Mouse (Mus musculus) neural tube, embryonic 15.5 days (tissue): ENCODE data around the gene Llgl2. TPM values are rescaled to one million over a fixed set of nuclear protein-coding genes. Genes with fewer than 3 reads are reported as not detected.

Experiments used
- ATAC-seq: fragments of 200-750 bp; cut with Nextera tagmentation; 2 replicates; pipeline ENCODE4 v1.8.0; 2017; ENCODE audit warnings: mild to moderate bottlenecking, moderate TSS enrichment, moderate library complexity; ENCODE audit not compliant: low FRiP score
- H3K27ac ChIP-seq: fragments of 300-500 bp; sonication (generic); replicated peaks from 2 replicates; pipeline ENCODE4 v1.5.1; 2015; ENCODE audit warnings: mild to moderate bottlenecking, inconsistent platforms
- H3K27me3 ChIP-seq: fragments of 300-500 bp; sonication (generic); replicated peaks from 2 replicates; pipeline ENCODE4 v1.6.1; 2015; ENCODE audit warnings: inconsistent platforms
- H3K36me3 ChIP-seq: fragments of 300-500 bp; sonication (generic); 2 replicates; pipeline ENCODE4 v1.6.1; 2015; ENCODE audit warnings: inconsistent platforms
- H3K4me1 ChIP-seq: fragments of 300-500 bp; sonication (generic); 2 replicates; pipeline ENCODE4 v1.6.1; 2015; ENCODE audit warnings: inconsistent platforms
- H3K4me2 ChIP-seq: fragments of 300-500 bp; sonication (generic); 2 replicates; pipeline ENCODE4 v1.6.1; 2015; ENCODE audit warnings: inconsistent platforms, mild to moderate bottlenecking, moderate library complexity
- H3K4me3 ChIP-seq: fragments of 300-500 bp; sonication (generic); replicated peaks from 2 replicates; pipeline ENCODE4 v1.5.1; 2015; ENCODE audit warnings: mild to moderate bottlenecking, inconsistent platforms
- H3K9ac ChIP-seq: fragments of 300-500 bp; sonication (generic); replicated peaks from 2 replicates; pipeline ENCODE4 v1.6.1; 2015; ENCODE audit warnings: mild to moderate bottlenecking, inconsistent platforms
- H3K9me3 ChIP-seq: fragments of 300-500 bp; sonication (generic); replicated peaks from 2 replicates; pipeline ENCODE4 v1.6.1; 2016; ENCODE audit warnings: inconsistent platforms
- WGBS: fragments of 180-500 bp; shearing (Covaris S2); methylation state at CpG from one replicate; pipeline ENCODE4 v1.1.7; 2015; ENCODE audit warnings: mixed read lengths; 5-methylcytosine and 5-hydroxymethylcytosine counted together
- polyA plus RNA-seq: library from polyadenylated mRNA; unstranded; fragments of >200 nt; fragmentation: Nextera tagmentation; extraction: Ambion mirVana; gene quantifications from 2 replicates; pipeline ENCODE4 v1.2.1, GENCODE M21; 2015

The Llgl2 gene
- polyA plus RNA-seq, 1 experiment from 2014 or later, result 0.97 TPM

- H3K27ac ChIP-seq, result no peak overlapping the region
These were observed 31.5 kb upstream of the Llgl2 start for GRCm38 (mm10) chr11:115792353-115792752.

GRCm38 (mm10) chr11:115796898-115797297, 27.0 kb upstream of the Llgl2 start:
- Histone ChIP-seq H3K9ac (no peak overlapping the region), H3K27ac (no peak overlapping the region), H3K27me3 (no peaks in the 10 kb centered on the region), H3K4me2 (no peak overlapping the region), H3K4me1 (no peaks in the 10 kb centered on the region), H3K4me3 (no peak overlapping the region), H3K9me3 (no peaks in the 10 kb centered on the region), H3K36me3 (peaks cover 96% of the 10 kb centered on the region)
- WGBS, result 87% methylated on average over 15 of the region's 15 CpGs
- no peak for ATAC-seq

More at GRCm38 (mm10) chr11:115792353-115792752, 31.5 kb upstream of the Llgl2 start:
- Histone ChIP-seq H3K9me3 (no peaks in the 10 kb centered on the region), H3K27me3 (no peaks in the 10 kb centered on the region), H3K36me3 (peaks cover 81% of the 10 kb centered on the region), H3K4me3 (no peak overlapping the region), H3K9ac (no peak overlapping the region), H3K4me2 (no peak overlapping the region), H3K4me1 (0 out of 2 replicates have a peak, but pooled peaks cover under 1% of the 10 kb centered on the region)
- 90% methylated on average over 14 of the region's 14 CpGs for WGBS
- ATAC-seq, result no peak

GRCm38 (mm10) chr11:115797665-115798064, 26.2 kb upstream of the Llgl2 start:
- no peak overlapping the region for H3K4me3 ChIP-seq
- H3K27me3 ChIP-seq, result no peaks in the 10 kb centered on the region
- peaks cover 96% of the 10 kb centered on the region for H3K36me3 ChIP-seq
- H3K9ac ChIP-seq, result no peak overlapping the region
- WGBS, result 87% methylated on average over 9 of the region's 9 CpGs
- no peaks in the 10 kb centered on the region for H3K4me1 ChIP-seq
- no peak overlapping the region for H3K27ac ChIP-seq
- ATAC-seq, result no peak
- H3K4me2 ChIP-seq, result no peak overlapping the region
- no peaks in the 10 kb centered on the region for H3K9me3 ChIP-seq

GRCm38 (mm10) chr11:115800981-115801380, 22.9 kb upstream of the Llgl2 start:
- no peak overlapping the region for H3K27ac ChIP-seq
- no peaks in the 10 kb centered on the region for H3K4me1 ChIP-seq
- ATAC-seq, result no peak
- 93% methylated on average over 18 of the region's 18 CpGs for WGBS
- peaks cover 76% of the 10 kb centered on the region for H3K36me3 ChIP-seq
- H3K9ac ChIP-seq, result no peak overlapping the region
- no peaks in the 10 kb centered on the region for H3K9me3 ChIP-seq
- no peak overlapping the region for H3K4me3 ChIP-seq
- H3K4me2 ChIP-seq, result no peak overlapping the region
- H3K27me3 ChIP-seq, result no peaks in the 10 kb centered on the region

GRCm38 (mm10) chr11:115803072-115803709, 20.7 kb upstream of the Llgl2 start:
- H3K4me2 ChIP-seq, result no peak overlapping the region
- no peaks in the 10 kb centered on the region for H3K27me3 ChIP-seq
- no peaks in the 10 kb centered on the region for H3K9me3 ChIP-seq
- H3K4me3 ChIP-seq, result no peak overlapping the region
- no peak overlapping the region for H3K27ac ChIP-seq
- 93% methylated on average over 24 of the region's 24 CpGs for WGBS
- ATAC-seq, result no peak
- peaks cover 19% of the 10 kb centered on the region for H3K4me1 ChIP-seq
- H3K9ac ChIP-seq, result no peak overlapping the region
- peaks cover 58% of the 10 kb centered on the region for H3K36me3 ChIP-seq

GRCm38 (mm10) chr11:115805005-115805404, 18.8 kb upstream of the Llgl2 start:
- no peaks in the 10 kb centered on the region for H3K27me3 ChIP-seq
- H3K27ac ChIP-seq, result no peak overlapping the region
- H3K4me2 ChIP-seq, result no peak overlapping the region
- 95% methylated on average over 7 of the region's 7 CpGs for WGBS
- H3K36me3 ChIP-seq, result peaks cover 41% of the 10 kb centered on the region
- H3K9ac ChIP-seq, result no peak overlapping the region
- H3K4me3 ChIP-seq, result no peak overlapping the region
- H3K9me3 ChIP-seq, result no peaks in the 10 kb centered on the region
- H3K4me1 ChIP-seq, result peaks cover 37% of the 10 kb centered on the region
- ATAC-seq, result no peak

GRCm38 (mm10) chr11:115806154-115806553, 17.7 kb upstream of the Llgl2 start:
- H3K27ac ChIP-seq, result peak overlapping the region; percentile 72; the same call in 1 of the 2 replicates

GRCm38 (mm10) chr11:115807306-115807705, 16.5 kb upstream of the Llgl2 start:
- Histone ChIP-seq H3K9me3 (no peaks in the 10 kb centered on the region), H3K9ac (0 out of 2 replicates have a peak overlapping the region, but pooled peaks have one; percentile 1), H3K4me1 (peaks cover 57% of the 10 kb centered on the region), H3K27me3 (no peaks in the 10 kb centered on the region), H3K4me2 (peak overlapping the region; percentile 96), H3K4me3 (no peak overlapping the region), H3K27ac (peak overlapping the region; percentile 72), H3K36me3 (peaks cover 21% of the 10 kb centered on the region)
- ATAC-seq, result peak; percentile 52; the same call in 1 of the 2 replicates
- WGBS, result 56% methylated on average over 6 of the region's 6 CpGs

More at GRCm38 (mm10) chr11:115806154-115806553, 17.7 kb upstream of the Llgl2 start:
- H3K4me1 ChIP-seq, result peaks cover 45% of the 10 kb centered on the region
- no peaks in the 10 kb centered on the region for H3K27me3 ChIP-seq
- peaks cover 31% of the 10 kb centered on the region for H3K36me3 ChIP-seq
- H3K9ac ChIP-seq, result no peak overlapping the region
- WGBS, result 89% methylated on average over 10 of the region's 10 CpGs
- peak overlapping the region; percentile 96 for H3K4me2 ChIP-seq
- no peaks in the 10 kb centered on the region for H3K9me3 ChIP-seq
- ATAC-seq, result no peak
- H3K4me3 ChIP-seq, result no peak overlapping the region

GRCm38 (mm10) chr11:115807971-115808370, 15.9 kb upstream of the Llgl2 start:
- peak overlapping the region; percentile 72 for H3K27ac ChIP-seq
- H3K9ac ChIP-seq, result 0 out of 2 replicates have a peak overlapping the region, but pooled peaks have one; percentile 1
- no peaks in the 10 kb centered on the region for H3K27me3 ChIP-seq
- no peak; the same call in 1 of the 2 replicates for ATAC-seq
- H3K36me3 ChIP-seq, result peaks cover 16% of the 10 kb centered on the region
- peaks cover 64% of the 10 kb centered on the region for H3K4me1 ChIP-seq
- H3K9me3 ChIP-seq, result no peaks in the 10 kb centered on the region
- H3K4me2 ChIP-seq, result peak overlapping the region; percentile 96
- no peak overlapping the region for H3K4me3 ChIP-seq
- 39% methylated on average over 11 of the region's 11 CpGs for WGBS

GRCm38 (mm10) chr11:115808696-115809310, 15.0 kb upstream of the Llgl2 start:
- no peak overlapping the region for H3K4me3 ChIP-seq
- WGBS, result 42% methylated on average over 10 of the region's 10 CpGs
- peaks cover 13% of the 10 kb centered on the region for H3K36me3 ChIP-seq
- H3K4me1 ChIP-seq, result peaks cover 68% of the 10 kb centered on the region
- H3K4me2 ChIP-seq, result peak overlapping the region; percentile 96
- H3K9ac ChIP-seq, result no peak overlapping the region
- H3K9me3 ChIP-seq, result no peaks in the 10 kb centered on the region
- no peaks in the 10 kb centered on the region for H3K27me3 ChIP-seq
- ATAC-seq, result no peak
- peak overlapping the region; percentile 72 for H3K27ac ChIP-seq

GRCm38 (mm10) chr11:115809311-115809781, 14.5 kb upstream of the Llgl2 start:
- Histone ChIP-seq H3K4me2 (peak overlapping the region; percentile 96), H3K36me3 (peaks cover 11% of the 10 kb centered on the region), H3K4me3 (no peak overlapping the region), H3K9ac (no peak overlapping the region), H3K4me1 (peaks cover 72% of the 10 kb centered on the region), H3K27me3 (no peaks in the 10 kb centered on the region), H3K9me3 (no peaks in the 10 kb centered on the region), H3K27ac (peak overlapping the region; percentile 72)
- 68% methylated on average over 8 of the region's 8 CpGs for WGBS
- no peak for ATAC-seq

- Histone ChIP-seq H3K27me3 (no peaks in the 10 kb centered on the region), H3K9ac (no peak overlapping the region), H3K9me3 (no peaks in the 10 kb centered on the region), H3K36me3 (peaks cover 5% of the 10 kb centered on the region; the same call in 1 of the 2 replicates), H3K4me1 (peaks cover 77% of the 10 kb centered on the region), H3K4me2 (peak overlapping the region; percentile 96), H3K4me3 (peak overlapping the region; percentile 84), H3K27ac (0 out of 2 replicates have a peak overlapping the region, but pooled peaks have one; percentile 76)
- 84% methylated on average over 14 of the region's 14 CpGs for WGBS
- ATAC-seq, result no peak
These were observed 13.5 kb upstream of the Llgl2 start for GRCm38 (mm10) chr11:115810377-115810776.
